Mouse (Mus musculus) midbrain, postnatal 0 days (tissue): ENCODE data around the gene Rtl10. TPM values are rescaled to one million over a fixed set of nuclear protein-coding genes. Genes with fewer than 3 reads are reported as not detected.

ENCODE experiments used
- ATAC-seq: fragments of 200-750 bp; cut with Nextera tagmentation; 2 replicates; pipeline ENCODE4 v1.8.0; 2017; ENCODE audit warnings: moderate number of reproducible peaks, mild to moderate bottlenecking, moderate TSS enrichment, moderate library complexity; ENCODE audit not compliant: low FRiP score
- DNase-seq: peaks from one replicate; pipeline ENCODE4 v3.0.0-alpha.2; 2015; ENCODE audit warnings: low spot score
- H3K27ac ChIP-seq: fragments of 300-500 bp; sonication (generic); 2 replicates; pipeline ENCODE4 v1.5.1; 2014; ENCODE audit warnings: low read depth, mild to moderate bottlenecking, low read length, mixed read lengths
- H3K27me3 ChIP-seq: fragments of 300-500 bp; sonication (generic); 2 replicates; pipeline ENCODE4 v1.6.1; 2014; ENCODE audit warnings: low read length, control low read depth, mixed read lengths; ENCODE audit not compliant: insufficient read depth
- H3K36me3 ChIP-seq: fragments of 300-500 bp; sonication (generic); 2 replicates; pipeline ENCODE4 v1.6.1; 2014; ENCODE audit warnings: low read length, control low read depth, mixed read lengths; ENCODE audit not compliant: insufficient read depth
- H3K4me1 ChIP-seq: fragments of 300-500 bp; sonication (generic); 2 replicates; pipeline ENCODE4 v1.6.1; 2014; ENCODE audit warnings: mild to moderate bottlenecking, control low read depth, antibody characterized with exemption, low read length, mixed read lengths; ENCODE audit not compliant: insufficient read depth
- H3K4me2 ChIP-seq: fragments of 300-500 bp; sonication (generic); 2 replicates; pipeline ENCODE4 v1.6.1; 2014; ENCODE audit warnings: low read depth, mild to moderate bottlenecking, low read length, mixed read lengths; ENCODE audit not compliant: poor library complexity, severe bottlenecking
- H3K4me3 ChIP-seq: fragments of 300-500 bp; sonication (generic); 2 replicates; pipeline ENCODE4 v1.5.1; 2014; ENCODE audit warnings: low read depth, mild to moderate bottlenecking, low read length, moderate library complexity
- H3K9ac ChIP-seq: fragments of 300-500 bp; sonication (generic); replicated peaks from 2 replicates; pipeline ENCODE4 v1.6.1; 2014; ENCODE audit warnings: mild to moderate bottlenecking, low read length, moderate library complexity, mixed read lengths; ENCODE audit not compliant: poor library complexity, severe bottlenecking
- H3K9me3 ChIP-seq: fragments of 300-500 bp; sonication (generic); 2 replicates; pipeline ENCODE4 v1.6.1; 2016; ENCODE audit warnings: low read length, control low read depth
- CTCF ChIP-seq: IDR thresholded peaks from 2 replicates; pipeline ENCODE4 v1.5.1; 2016; ENCODE audit warnings: antibody characterized with exemption, mild to moderate bottlenecking
- WGBS: fragments of 180-500 bp; shearing (Covaris S2); extraction: QIAGEN DNeasy Blood & Tissue Kit; methylation state at CpG from one replicate; pipeline ENCODE4 v1.1.7; 2014; 5-methylcytosine and 5-hydroxymethylcytosine counted together
- polyA plus RNA-seq: library from polyadenylated mRNA; unstranded; fragments of >200 nt; fragmentation: Nextera tagmentation; extraction: Ambion mirVana; gene quantifications from 2 replicates; pipeline ENCODE4 v1.2.1, GENCODE M21; 2015
- total RNA-seq: library from RNA; depleted of rRNA; stranded (reverse); fragments of >200 nt; gene quantifications from 2 replicates; pipeline ENCODE4 v1.2.3, GENCODE M21; 2014

Rtl10 gene
- total and polyA plus RNA-seq, 2 experiments from 2014 or later, result 3.8 to 7.1 TPM

DNA sequence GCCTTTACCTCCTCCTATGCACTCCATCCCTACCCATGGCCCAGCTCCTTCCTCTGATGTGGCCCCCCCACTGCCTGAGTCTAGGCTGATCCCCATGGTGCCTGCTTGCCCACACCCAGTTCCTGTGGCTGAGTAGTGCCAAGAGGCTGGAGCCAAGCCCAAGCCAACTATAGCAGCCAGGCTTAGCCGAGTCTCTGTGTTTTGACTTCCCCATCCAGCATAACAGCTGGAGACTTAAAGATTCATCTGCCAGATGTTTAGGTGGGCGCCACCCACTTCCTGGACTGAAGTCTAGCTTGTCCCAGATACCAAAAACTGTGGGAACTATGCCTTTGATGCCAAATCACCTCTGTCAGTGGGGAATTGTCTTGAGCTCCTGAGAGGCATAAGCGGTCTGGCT lies 34.4 kb upstream of the Rtl10 start:
- Histone ChIP-seq H3K4me3 (no peak overlapping the region), H3K27me3 (no peaks in the 10 kb centered on the region), H3K4me2 (no peak overlapping the region), H3K9me3 (no peaks in the 10 kb centered on the region), H3K27ac (no peak overlapping the region), H3K9ac (no peak overlapping the region), H3K4me1 (peaks cover 3% of the 10 kb centered on the region; the same call in 1 of the 2 replicates), H3K36me3 (peaks cover 5% of the 10 kb centered on the region)
- WGBS, result 74% methylated on average over 3 of the region's 3 CpGs
- DNase-seq (no peak), ATAC-seq (no peak)
- TF ChIP-seq CTCF, result no peak

DNA sequence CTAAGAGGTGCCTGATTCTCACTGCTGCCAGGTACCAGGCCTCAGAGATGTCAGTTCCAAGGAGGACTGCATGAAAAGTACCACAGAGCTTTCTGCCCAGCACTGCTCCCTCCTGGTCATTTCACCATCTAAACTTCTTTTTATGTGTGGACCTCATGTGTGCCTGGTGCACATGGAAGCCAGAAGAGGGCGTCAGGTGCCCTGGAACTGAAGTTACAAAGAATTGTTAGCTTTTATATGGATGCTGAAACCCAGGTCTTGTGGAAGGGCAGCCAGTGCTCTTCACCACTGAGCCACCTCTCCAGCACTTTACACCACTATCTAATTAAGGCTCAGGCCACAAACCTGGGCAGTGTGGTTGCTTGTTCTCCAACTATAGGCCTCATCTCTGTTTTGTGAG lies 27.9 kb upstream of the Rtl10 start:
- H3K9me3 ChIP-seq, result no peaks in the 10 kb centered on the region
- 25% methylated on average over 1 of the region's 1 CpGs for WGBS
- no peak overlapping the region for H3K4me3 ChIP-seq
- TF ChIP-seq CTCF, result peak; percentile 42
- peaks cover 34% of the 10 kb centered on the region for H3K36me3 ChIP-seq
- H3K4me2 ChIP-seq, result no peak overlapping the region
- H3K27me3 ChIP-seq, result no peaks in the 10 kb centered on the region
- H3K4me1 ChIP-seq, result no peaks in the 10 kb centered on the region
- ATAC-seq (no peak), DNase-seq (no peak)
- H3K9ac ChIP-seq, result no peak overlapping the region
- no peak overlapping the region for H3K27ac ChIP-seq

DNA sequence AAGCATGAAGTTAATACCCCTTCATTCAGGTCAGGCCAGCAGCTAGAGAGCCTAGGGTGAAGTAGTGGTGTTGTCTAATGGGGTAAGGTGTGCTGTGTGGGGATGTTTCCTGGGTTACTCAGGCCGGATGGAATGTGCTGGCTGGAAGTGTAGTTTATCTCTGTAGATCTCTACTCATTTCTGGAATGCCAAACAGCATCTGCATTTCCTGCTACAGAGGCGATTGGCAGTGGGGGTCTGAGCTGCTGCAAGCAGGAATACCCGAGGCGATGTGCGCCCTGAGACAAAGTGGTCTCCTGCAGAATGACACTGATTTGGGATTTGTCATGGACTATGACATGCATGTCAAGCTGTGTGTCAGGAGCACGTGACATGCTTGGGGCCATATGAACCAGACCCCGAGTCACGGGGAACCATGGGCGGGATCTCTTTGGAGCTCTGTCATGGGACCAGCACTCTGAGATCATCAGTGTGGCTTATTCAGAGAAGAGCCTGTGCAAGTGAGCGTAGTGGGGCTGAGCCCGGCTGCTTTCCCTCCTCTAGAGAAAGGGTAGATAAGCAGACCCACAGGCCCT lies 27.2 kb upstream of the Rtl10 start:
- no peak for TF ChIP-seq CTCF
- no peak overlapping the region for H3K9ac ChIP-seq
- no peaks in the 10 kb centered on the region for H3K27me3 ChIP-seq
- ATAC-seq (no peak), DNase-seq (no peak)
- H3K9me3 ChIP-seq, result no peaks in the 10 kb centered on the region
- no peak overlapping the region for H3K4me3 ChIP-seq
- H3K4me1 ChIP-seq, result no peaks in the 10 kb centered on the region
- H3K4me2 ChIP-seq, result no peak overlapping the region
- H3K36me3 ChIP-seq, result peaks cover 37% of the 10 kb centered on the region
- no peak overlapping the region for H3K27ac ChIP-seq
- WGBS, result 72% methylated on average over 11 of the region's 11 CpGs

DNA sequence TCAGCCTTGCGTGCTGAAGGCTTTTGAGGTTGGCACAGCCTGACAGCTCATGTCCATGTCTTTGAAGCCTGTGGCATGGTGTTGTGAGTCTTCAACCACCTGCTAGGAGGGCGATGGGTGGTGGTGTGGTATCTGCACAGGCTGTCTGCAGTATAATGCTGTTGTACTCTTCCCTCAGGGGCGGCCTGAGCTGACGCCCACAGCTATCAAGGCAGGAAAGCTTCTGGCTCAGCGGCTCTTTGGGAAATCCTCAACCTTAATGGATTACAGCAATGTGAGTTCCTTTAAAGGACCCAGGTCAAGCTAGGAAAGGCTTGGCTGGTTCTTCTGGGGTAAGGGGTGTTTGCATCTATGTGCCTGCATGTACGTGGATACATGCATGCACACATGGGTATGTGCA lies 26.7 kb upstream of the Rtl10 start:
- no peak overlapping the region for H3K4me3 ChIP-seq
- H3K27ac ChIP-seq, result no peak overlapping the region
- no peaks in the 10 kb centered on the region for H3K27me3 ChIP-seq
- ATAC-seq (no peak), DNase-seq (no peak)
- H3K9ac ChIP-seq, result no peak overlapping the region
- H3K4me2 ChIP-seq, result no peak overlapping the region
- H3K36me3 ChIP-seq, result peaks cover 37% of the 10 kb centered on the region
- H3K9me3 ChIP-seq, result no peaks in the 10 kb centered on the region
- 78% methylated on average over 6 of the region's 6 CpGs for WGBS
- H3K4me1 ChIP-seq, result no peaks in the 10 kb centered on the region
- TF ChIP-seq CTCF, result no peak

DNA sequence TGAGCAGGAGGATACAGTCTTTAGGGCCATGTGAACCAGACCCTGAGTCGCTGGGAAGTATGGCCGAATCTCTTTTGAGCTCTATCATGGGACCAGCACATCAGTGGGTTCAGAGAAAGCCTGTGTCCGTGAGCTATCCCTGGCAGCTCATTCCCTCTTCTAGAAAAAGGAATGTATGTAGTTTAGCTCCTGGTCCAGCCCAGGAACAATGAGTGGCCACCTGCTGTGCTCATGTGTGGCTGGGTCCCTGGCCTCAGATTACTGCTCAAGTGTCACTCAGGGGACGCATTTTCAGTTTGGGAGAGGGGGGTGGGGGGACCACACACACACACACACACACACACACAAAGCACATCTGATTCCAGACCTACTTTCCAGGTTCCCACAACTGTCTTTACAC lies 26.3 kb upstream of the Rtl10 start:
- peaks cover 41% of the 10 kb centered on the region for H3K36me3 ChIP-seq
- no peaks in the 10 kb centered on the region for H3K4me1 ChIP-seq
- H3K9ac ChIP-seq, result no peak overlapping the region
- H3K9me3 ChIP-seq, result no peaks in the 10 kb centered on the region
- no peak overlapping the region for H3K4me2 ChIP-seq
- DNase-seq (no peak), ATAC-seq (no peak)
- H3K27ac ChIP-seq, result no peak overlapping the region
- H3K4me3 ChIP-seq, result no peak overlapping the region
- no peak for TF ChIP-seq CTCF
- no peaks in the 10 kb centered on the region for H3K27me3 ChIP-seq
- 53% methylated on average over 4 of the region's 4 CpGs for WGBS

DNA sequence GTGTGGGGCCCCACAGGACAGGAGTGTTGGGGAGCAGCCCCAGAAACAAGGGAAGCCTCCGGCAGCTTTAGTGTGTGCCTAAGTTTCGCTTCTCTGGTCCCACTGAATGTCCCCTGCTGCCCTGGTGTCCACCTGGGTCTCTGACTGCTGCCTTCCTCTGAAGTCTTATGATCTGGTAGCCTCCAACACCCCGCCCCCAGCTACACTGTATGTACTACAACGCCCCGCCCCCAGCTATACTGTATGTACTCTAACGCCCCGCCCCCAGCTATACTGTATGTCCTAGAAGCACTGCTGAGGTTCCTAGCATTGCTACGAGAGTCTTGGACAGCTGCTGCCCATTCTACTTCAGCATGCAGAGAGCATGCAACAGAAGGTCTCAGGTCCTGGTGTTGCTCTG lies 25.7 kb upstream of the Rtl10 start:
- H3K4me2 ChIP-seq, result no peak overlapping the region
- ATAC-seq, result no peak
- DNase-seq, result no peak
- 92% methylated on average over 8 of the region's 8 CpGs for WGBS
- no peak overlapping the region for H3K27ac ChIP-seq
- no peaks in the 10 kb centered on the region for H3K4me1 ChIP-seq
- H3K9me3 ChIP-seq, result no peaks in the 10 kb centered on the region
- H3K27me3 ChIP-seq, result no peaks in the 10 kb centered on the region
- H3K4me3 ChIP-seq, result no peak overlapping the region
- H3K9ac ChIP-seq, result no peak overlapping the region
- H3K36me3 ChIP-seq, result peaks cover 46% of the 10 kb centered on the region
- TF ChIP-seq CTCF, result no peak
